Mouse (Mus musculus) hindbrain, embryonic 11.5 days (tissue): ENCODE measurements at regions not wholly inside any gene's neighbourhood (a gene's known extent, or its start where the extent isn't known, plus 50 kb on each side); places are given as distances from the start of the nearest gene placed in this dataset.
A peak's percentile ranks its signal among the peaks of the same experiment; 100 is the strongest.

Experiments used
- ATAC-seq: fragments of 200-750 bp; cut with Nextera tagmentation; 2 replicates; pipeline ENCODE4 v1.8.0; 2017; ENCODE audit warnings: mild to moderate bottlenecking, moderate TSS enrichment, moderate library complexity; ENCODE audit not compliant: low FRiP score
- DNase-seq: peaks from one replicate; pipeline ENCODE4 v3.0.0-alpha.2; 2015; ENCODE audit warnings: low spot score
- H3K27ac ChIP-seq: fragments of 300-500 bp; sonication (generic); 2 replicates; pipeline ENCODE4 v1.5.1; 2014; ENCODE audit warnings: mild to moderate bottlenecking, low read depth, low read length
- H3K27me3 ChIP-seq: fragments of 300-500 bp; sonication (generic); 2 replicates; pipeline ENCODE4 v1.6.1; 2014; ENCODE audit warnings: mild to moderate bottlenecking, low read length, moderate library complexity, mixed read lengths; ENCODE audit not compliant: control insufficient read depth, insufficient read depth
- H3K36me3 ChIP-seq: fragments of 300-500 bp; sonication (generic); 2 replicates; pipeline ENCODE4 v1.6.1; 2014; ENCODE audit warnings: mild to moderate bottlenecking, low read length, moderate library complexity, mixed read lengths; ENCODE audit not compliant: control insufficient read depth, insufficient read depth
- H3K4me1 ChIP-seq: fragments of 300-500 bp; sonication (generic); replicated peaks from 2 replicates; pipeline ENCODE4 v1.6.1; 2014; ENCODE audit warnings: low read length, mixed read lengths; ENCODE audit not compliant: control insufficient read depth, insufficient read depth
- H3K4me2 ChIP-seq: fragments of 300-500 bp; sonication (generic); replicated peaks from 2 replicates; pipeline ENCODE4 v1.6.1; 2014; ENCODE audit warnings: mild to moderate bottlenecking, low read depth, low read length
- H3K4me3 ChIP-seq: fragments of 300-500 bp; sonication (generic); 2 replicates; pipeline ENCODE4 v1.5.1; 2014; ENCODE audit warnings: low read depth, low read length
- H3K9ac ChIP-seq: fragments of 300-500 bp; sonication (generic); 2 replicates; pipeline ENCODE4 v1.6.1; 2014; ENCODE audit warnings: low read depth, low read length
- H3K9me3 ChIP-seq: fragments of 300-500 bp; sonication (generic); 2 replicates; pipeline ENCODE4 v1.6.1; 2016; ENCODE audit warnings: low read length; ENCODE audit not compliant: control insufficient read depth
- WGBS: fragments of 180-500 bp; shearing (Covaris S2); extraction: QIAGEN DNeasy Blood & Tissue Kit; methylation state at CpG from one replicate; pipeline ENCODE4 v1.1.7; 2014; 5-methylcytosine and 5-hydroxymethylcytosine counted together

DNA sequence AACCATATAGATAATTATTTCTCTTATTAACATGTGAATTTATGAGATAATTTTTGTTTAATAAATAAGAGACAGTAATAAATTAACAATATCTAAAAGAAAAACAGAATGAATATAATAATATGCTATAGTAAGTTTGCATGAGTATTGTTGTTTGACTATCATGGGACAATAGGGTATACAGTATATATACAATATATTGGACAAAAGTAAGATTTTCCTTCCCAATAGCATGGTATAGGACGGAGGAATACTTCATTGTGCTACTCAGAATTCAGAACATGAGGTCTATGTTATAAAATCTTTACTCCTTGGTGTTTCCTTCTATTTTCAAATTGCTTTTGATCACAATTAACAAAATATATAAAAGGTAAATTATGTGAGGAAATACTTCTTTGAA, 771.0 kb upstream of the Pcdh20 start:
- H3K4me1 ChIP-seq: no peaks in the 10 kb centered on the region
- H3K9me3 ChIP-seq: no peaks in the 10 kb centered on the region
- no peak overlapping the region for H3K4me2 ChIP-seq
- WGBS: 92% methylated on average over 1 of the region's 1 CpGs
- no peak for DNase-seq
- no peaks in the 10 kb centered on the region for H3K36me3 ChIP-seq
- no peak overlapping the region for H3K9ac ChIP-seq
- 0 out of 2 replicates have a peak, but pooled peaks have one; percentile 30 for ATAC-seq
- no peak overlapping the region for H3K27ac ChIP-seq
- H3K4me3 ChIP-seq: no peak overlapping the region
- H3K27me3 ChIP-seq: no peaks in the 10 kb centered on the region

DNA sequence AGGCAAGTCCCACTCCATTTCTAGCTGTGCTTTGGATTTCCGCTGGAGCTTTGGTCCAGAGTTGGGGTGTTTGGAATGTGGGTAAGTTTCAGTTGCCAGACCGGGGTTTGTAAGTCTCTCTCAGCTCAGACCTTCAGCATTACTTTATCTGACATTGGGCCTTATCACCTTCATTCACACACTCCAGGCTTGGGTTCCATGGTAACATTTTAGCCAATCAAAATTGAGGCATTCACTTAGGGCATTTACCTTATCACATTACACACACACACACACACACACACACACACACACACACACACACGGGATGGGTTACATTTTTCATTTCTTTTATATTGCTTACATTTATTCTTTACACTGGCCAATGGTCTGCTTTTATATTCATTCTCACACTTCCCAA, 765.3 kb upstream of the Pcdh20 start:
- H3K4me2 ChIP-seq: no peak overlapping the region
- H3K9ac ChIP-seq: no peak overlapping the region
- no peaks in the 10 kb centered on the region for H3K27me3 ChIP-seq
- no peaks in the 10 kb centered on the region for H3K9me3 ChIP-seq
- no peaks in the 10 kb centered on the region for H3K36me3 ChIP-seq
- no peak for ATAC-seq
- WGBS: 84% methylated on average over 3 of the region's 3 CpGs
- H3K4me1 ChIP-seq: no peaks in the 10 kb centered on the region
- no peak for DNase-seq
- no peak overlapping the region for H3K4me3 ChIP-seq
- H3K27ac ChIP-seq: no peak overlapping the region

DNA sequence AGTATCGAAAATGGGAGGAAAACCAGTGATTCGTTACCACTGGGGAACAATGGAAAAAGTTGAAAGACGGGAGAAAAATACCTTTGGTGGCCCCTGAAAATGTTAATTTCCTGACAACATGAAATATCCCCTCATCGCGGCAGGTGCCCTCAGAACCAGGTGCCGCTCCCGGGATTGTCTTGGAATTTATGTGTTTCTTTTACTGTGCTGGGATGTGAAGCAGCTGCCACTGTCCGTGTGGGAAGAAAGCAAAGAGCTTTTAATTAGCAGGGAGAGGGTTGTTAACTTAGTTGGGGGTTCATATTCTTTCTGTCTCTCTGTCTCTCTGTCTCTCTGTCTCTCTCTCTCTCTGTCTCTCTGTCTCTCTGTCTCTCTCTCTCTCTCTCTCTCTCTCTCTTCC, 759.3 kb upstream of the Pcdh20 start:
- Histone ChIP-seq H3K4me3 (no peak overlapping the region), H3K36me3 (no peaks in the 10 kb centered on the region), H3K4me1 (no peaks in the 10 kb centered on the region), H3K4me2 (no peak overlapping the region), H3K27ac (no peak overlapping the region), H3K9me3 (no peaks in the 10 kb centered on the region), H3K27me3 (no peaks in the 10 kb centered on the region), H3K9ac (no peak overlapping the region)
- whole genome bisulfite sequencing: 52% methylated on average over 8 of the region's 8 CpGs
- ATAC-seq: 0 out of 2 replicates have a peak, but pooled peaks have one; percentile 34
- DNase-seq: no peak

DNA sequence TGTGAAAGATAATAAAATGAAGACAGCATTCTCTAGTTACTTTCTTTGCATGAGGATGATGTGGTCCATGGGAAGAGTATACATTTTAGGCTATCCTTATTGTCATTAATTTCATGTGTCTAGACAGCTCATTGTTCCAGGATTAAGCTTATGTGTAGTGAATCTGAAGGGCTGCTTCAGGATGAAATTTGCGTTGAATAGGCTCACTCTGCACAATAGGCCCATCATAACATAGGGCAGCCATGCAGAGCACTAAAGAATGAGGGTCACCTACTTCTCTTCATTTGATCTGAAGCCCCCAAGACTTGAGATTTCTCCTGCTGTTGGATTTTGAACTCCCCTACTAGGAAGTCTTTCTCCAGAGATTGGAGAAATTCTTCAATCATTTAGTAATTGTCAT, 746.2 kb upstream of the Pcdh20 start:
- H3K27me3 ChIP-seq: no peaks in the 10 kb centered on the region
- no peaks in the 10 kb centered on the region for H3K4me1 ChIP-seq
- WGBS: 58% methylated on average over 1 of the region's 1 CpGs
- H3K9ac ChIP-seq: no peak overlapping the region
- H3K27ac ChIP-seq: no peak overlapping the region
- no peaks in the 10 kb centered on the region for H3K9me3 ChIP-seq
- no peak for ATAC-seq
- H3K4me2 ChIP-seq: no peak overlapping the region
- no peak overlapping the region for H3K4me3 ChIP-seq
- DNase-seq: no peak
- no peaks in the 10 kb centered on the region for H3K36me3 ChIP-seq

DNA sequence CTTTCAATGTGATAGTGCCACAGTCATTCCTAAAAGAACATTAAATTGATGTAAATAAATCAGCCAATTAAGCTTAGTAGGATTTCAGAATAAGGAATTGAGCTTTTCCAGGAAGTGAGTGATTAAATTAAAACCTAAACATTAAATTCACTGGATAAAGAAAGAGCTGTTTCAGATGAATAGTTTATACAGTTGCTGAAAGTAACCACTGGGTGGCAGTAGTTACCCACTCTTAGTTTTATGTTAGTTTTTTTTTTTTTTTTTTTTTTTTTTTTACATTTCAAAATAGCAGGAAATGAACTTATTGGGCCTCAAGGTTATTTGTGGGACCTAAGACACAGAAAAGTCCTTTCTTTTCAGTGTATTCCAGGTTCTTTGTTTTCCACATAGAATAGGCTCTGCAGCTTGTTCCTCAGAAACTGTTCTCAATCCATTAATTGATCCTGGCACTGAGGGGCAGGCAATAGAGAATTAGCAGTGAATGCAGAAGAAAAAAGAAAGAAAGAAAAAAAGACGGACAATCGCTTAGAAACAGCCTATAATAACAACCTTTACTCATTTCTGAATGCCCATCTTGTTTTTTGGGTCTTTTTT, 710.3 kb upstream of the Pcdh20 start:
- Histone ChIP-seq H3K9me3 (no peaks in the 10 kb centered on the region), H3K27ac (no peak overlapping the region), H3K36me3 (no peaks in the 10 kb centered on the region), H3K9ac (no peak overlapping the region), H3K4me3 (no peak overlapping the region), H3K4me2 (no peak overlapping the region), H3K27me3 (no peaks in the 10 kb centered on the region), H3K4me1 (no peaks in the 10 kb centered on the region)
- ATAC-seq (0 out of 2 replicates have a peak, but pooled peaks have one; percentile 40), DNase-seq (peak; percentile 53)
- WGBS: 36% methylated on average over 2 of the region's 2 CpGs

DNA sequence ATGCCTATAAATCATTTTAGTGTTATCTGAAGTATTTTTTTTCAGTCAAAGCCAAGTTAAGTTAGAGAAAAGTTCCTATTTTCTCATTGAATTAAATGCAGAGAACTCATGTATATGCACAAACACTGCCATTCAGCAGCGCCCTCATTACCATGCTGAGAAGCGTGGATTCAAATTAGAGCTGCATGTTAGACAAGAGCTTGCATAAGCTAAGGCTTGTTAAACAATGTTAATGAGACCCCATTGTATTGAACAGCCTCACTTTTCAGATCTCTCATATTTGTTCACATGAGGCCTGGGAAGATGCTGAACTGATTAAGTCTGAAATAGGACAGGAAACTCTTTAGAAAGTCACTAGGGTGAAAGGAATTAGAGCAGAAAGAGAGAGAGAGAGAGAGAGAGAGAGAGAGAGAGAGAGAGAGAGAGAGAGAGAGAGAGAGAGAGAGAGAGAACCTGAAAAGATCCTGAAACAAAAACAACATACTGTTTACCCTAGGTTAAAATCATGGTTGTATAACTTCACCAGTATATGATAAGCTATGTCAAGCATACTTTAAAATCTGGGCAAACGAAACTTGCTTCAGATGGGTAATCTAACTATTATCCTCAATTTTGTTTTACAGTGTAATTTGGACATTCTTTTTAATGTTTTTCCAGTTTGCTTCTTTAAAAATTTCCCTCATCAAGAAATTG, 671.9 kb upstream of the Pcdh20 start:
- peak; percentile 78 for ATAC-seq
- WGBS: 55% methylated on average over 3 of the region's 3 CpGs
- DNase-seq: peak; percentile 24
- Histone ChIP-seq H3K4me1 (no peaks in the 10 kb centered on the region), H3K27me3 (no peaks in the 10 kb centered on the region), H3K9me3 (no peaks in the 10 kb centered on the region), H3K4me3 (no peak overlapping the region), H3K9ac (no peak overlapping the region), H3K27ac (no peak overlapping the region), H3K36me3 (no peaks in the 10 kb centered on the region), H3K4me2 (no peak overlapping the region)

DNA sequence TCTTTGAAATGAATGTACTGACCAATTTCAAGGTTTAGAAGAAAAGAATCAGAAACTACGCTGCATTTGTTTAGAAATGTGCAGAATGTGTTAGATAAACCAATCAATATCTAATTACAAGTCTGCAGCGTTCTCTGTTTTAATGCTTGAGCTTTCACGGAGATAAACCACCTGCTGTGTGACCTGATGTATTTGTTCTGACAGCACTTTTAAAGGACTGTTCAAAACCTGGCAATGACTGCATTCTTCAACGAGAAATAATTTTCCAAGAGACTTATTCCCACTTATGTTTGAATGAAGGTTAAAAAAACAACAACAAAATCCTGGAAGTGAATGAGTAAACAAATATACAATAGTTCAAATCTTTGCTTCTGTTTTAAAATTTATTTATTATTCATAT, 628.1 kb upstream of the Pcdh20 start:
- no peaks in the 10 kb centered on the region for H3K9me3 ChIP-seq
- ATAC-seq: no peak
- WGBS: 46% methylated on average over 4 of the region's 4 CpGs

DNA sequence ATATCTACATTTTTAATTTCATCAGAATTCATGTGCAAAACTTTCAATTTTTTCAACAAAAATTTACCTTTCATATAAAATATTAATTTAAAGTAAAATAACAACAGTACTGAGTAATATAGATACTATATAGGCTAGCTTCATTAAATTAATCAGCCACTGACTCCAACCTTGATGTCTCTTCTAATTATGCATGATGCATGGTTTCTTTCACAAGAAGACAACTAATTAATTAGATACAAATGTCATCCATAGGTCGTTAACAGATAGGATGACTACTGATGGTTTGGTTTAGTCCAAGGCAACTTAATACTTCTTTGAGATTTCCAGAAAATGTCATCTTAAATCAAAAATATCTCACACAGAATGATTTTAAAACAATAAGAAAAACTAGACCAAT, 618.5 kb upstream of the Pcdh20 start:
- Histone ChIP-seq H3K9me3 (no peaks in the 10 kb centered on the region), H3K36me3 (no peaks in the 10 kb centered on the region), H3K4me2 (no peak overlapping the region), H3K27ac (no peak overlapping the region), H3K4me3 (no peak overlapping the region), H3K27me3 (no peaks in the 10 kb centered on the region), H3K9ac (no peak overlapping the region), H3K4me1 (no peaks in the 10 kb centered on the region)
- no peak for ATAC-seq
- WGBS: 91% methylated on average over 1 of the region's 1 CpGs
- no peak for DNase-seq

More for the DNA sequence above, 628.1 kb upstream of the Pcdh20 start:
- no peak for DNase-seq
- no peaks in the 10 kb centered on the region for H3K27me3 ChIP-seq
- H3K4me2 ChIP-seq: no peak overlapping the region
- no peak overlapping the region for H3K9ac ChIP-seq
- no peaks in the 10 kb centered on the region for H3K36me3 ChIP-seq
- H3K4me3 ChIP-seq: no peak overlapping the region
- no peaks in the 10 kb centered on the region for H3K4me1 ChIP-seq
- H3K27ac ChIP-seq: no peak overlapping the region

DNA sequence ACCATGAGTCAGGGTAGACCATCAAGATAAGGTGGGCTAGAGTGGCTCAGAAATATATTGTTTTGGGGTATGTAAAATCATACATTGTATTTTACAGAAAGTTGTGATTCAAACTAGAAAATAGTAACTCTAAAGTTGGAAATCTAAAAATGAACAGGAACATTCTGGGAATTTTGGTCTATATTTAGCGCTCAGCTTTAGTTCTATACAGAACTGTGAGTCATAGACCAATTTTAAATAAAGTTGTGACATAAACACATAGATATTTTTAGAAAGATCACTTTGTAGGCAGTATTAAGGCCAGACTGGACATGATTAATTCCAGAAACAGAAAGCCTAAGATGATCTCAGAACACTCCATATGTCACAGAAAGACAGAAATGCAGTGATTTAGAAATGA, 604.8 kb upstream of the Pcdh20 start:
- no peak overlapping the region for H3K4me3 ChIP-seq
- no peak overlapping the region for H3K27ac ChIP-seq
- ATAC-seq (no peak), DNase-seq (no peak)
- no peaks in the 10 kb centered on the region for H3K36me3 ChIP-seq
- H3K27me3 ChIP-seq: no peaks in the 10 kb centered on the region
- H3K9me3 ChIP-seq: no peaks in the 10 kb centered on the region
- H3K4me1 ChIP-seq: no peaks in the 10 kb centered on the region
- 96% methylated on average over 1 of the region's 1 CpGs for WGBS
- H3K9ac ChIP-seq: no peak overlapping the region
- no peak overlapping the region for H3K4me2 ChIP-seq
